Mouse (Mus musculus) ES-E14 (cell line): ENCODE results near the gene E2f1. TPM values are rescaled to one million over a fixed set of nuclear protein-coding genes. Genes with fewer than 3 reads are reported as not detected.

ENCODE experiments used
- DNase-seq: peaks from one replicate; pipeline ENCODE4 v3.0.0-alpha.2; 2013; ENCODE audit warnings: low read depth, low spot score
- H3K27ac ChIP-seq: 2 replicates; pipeline ENCODE4 v1.5.1; 2012; ENCODE audit warnings: low read depth, mild to moderate bottlenecking, low read length, moderate library complexity, mixed read lengths; ENCODE audit not compliant: poor library complexity, insufficient read depth, severe bottlenecking
- H3K36me3 ChIP-seq: 2 replicates; pipeline ENCODE4 v1.6.1; 2012; ENCODE audit warnings: mild to moderate bottlenecking, low read length, moderate library complexity, mixed read lengths; ENCODE audit not compliant: control insufficient read depth, poor library complexity, insufficient read depth, severe bottlenecking
- H3K4me1 ChIP-seq, 2 experiments: fragments of 150-350 bp in 1 of 2; sonication (generic) in 1 of 2; 2 replicates each; pipeline ENCODE4 v1.6.1; 2012; ENCODE audit warnings: low read length in 2 of 2, mild to moderate bottlenecking in 1 of 2, mixed read lengths in 1 of 2; ENCODE audit not compliant: control insufficient read depth in 2 of 2, insufficient read depth in 2 of 2, poor library complexity in 1 of 2
- H3K4me3 ChIP-seq, 2 experiments: fragments of 150-350 bp in 1 of 2; sonication (generic) in 1 of 2; 2 replicates each; pipeline ENCODE4 v1.5.1; 2012; ENCODE audit warnings: low read length in 2 of 2, low read depth in 1 of 2, mild to moderate bottlenecking in 1 of 2, mixed read lengths in 1 of 2; ENCODE audit not compliant: insufficient read depth in 1 of 2, poor library complexity in 1 of 2, severe bottlenecking in 1 of 2
- H3K9ac ChIP-seq: 2 replicates; pipeline ENCODE4 v1.6.1; 2012; ENCODE audit warnings: low read depth, mild to moderate bottlenecking, low read length, mixed read lengths; ENCODE audit not compliant: poor library complexity, insufficient read depth, severe bottlenecking
- H3K9me3 ChIP-seq: fragments of 150-350 bp; sonication (generic); 2 replicates; pipeline ENCODE4 v1.6.1; 2012; ENCODE audit warnings: low read depth, mild to moderate bottlenecking, low read length; ENCODE audit not compliant: control insufficient read depth, insufficient read depth
- CHD2 ChIP-seq: IDR thresholded peaks from 2 replicates; pipeline ENCODE4 v1.6.1; 2014; ENCODE audit warnings: mild to moderate bottlenecking, low read depth, low read length, inconsistent platforms
- HCFC1 ChIP-seq: IDR thresholded peaks from 2 replicates; pipeline ENCODE4 v1.6.1; 2012; ENCODE audit warnings: low read length, inconsistent platforms, borderline replicate concordance; ENCODE audit not compliant: insufficient read depth
- MAFK ChIP-seq: IDR thresholded peaks from 2 replicates; pipeline ENCODE4 v1.6.1; 2014; ENCODE audit warnings: mild to moderate bottlenecking, low read depth, low read length, inconsistent platforms; ENCODE audit not compliant: insufficient read depth
- ZC3H11A ChIP-seq: IDR thresholded peaks from 2 replicates; pipeline ENCODE4 v1.6.1; 2012; ENCODE audit warnings: low read depth, mild to moderate bottlenecking, inconsistent platforms, low read length, borderline replicate concordance
- ZNF384 ChIP-seq: IDR thresholded peaks from 2 replicates; pipeline ENCODE4 v1.6.1; 2012; ENCODE audit warnings: low read depth, low read length, inconsistent platforms
- in situ Hi-C, 2 experiments: fragments of 600-800 bp; cut with MboI; formaldehyde crosslinking; loops; one replicate each; pipeline ENCODE4 v1.15.1; 2025; ENCODE audit warnings: low sequenced_read_pairs in 2 of 2, inconsistent platforms in 1 of 2; ENCODE audit not compliant: unreplicated experiment in 2 of 2
- total RNA-seq: library from RNA; depleted of rRNA; stranded (reverse); fragments of 300-350 nt; gene quantifications from 2 replicates; pipeline ENCODE4 v1.2.3, GENCODE M21; 2012; rRNA removed

E2f1 gene
- total RNA-seq, 1 experiment: 13.8 TPM

DNA sequence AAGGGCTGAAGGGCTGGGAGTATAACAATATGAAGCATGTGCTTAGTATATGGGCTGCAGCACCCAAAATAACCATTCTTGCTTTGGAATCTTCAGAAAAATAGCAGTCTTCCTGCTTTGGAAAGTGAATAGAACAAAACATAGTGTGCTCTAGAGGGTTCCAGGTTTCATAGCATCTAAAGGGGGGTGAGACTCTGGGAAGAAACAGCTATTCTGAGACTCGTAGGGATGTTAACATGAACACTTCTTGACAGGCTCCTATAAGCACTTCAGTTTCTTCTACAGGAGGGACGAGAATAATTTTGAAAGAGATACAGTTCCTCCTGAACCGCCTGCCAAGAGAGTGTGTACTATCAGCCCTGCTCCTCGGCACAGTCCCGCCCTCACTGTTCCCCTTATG lies 52.3 kb downstream of the E2f1 start:
- Histone ChIP-seq H3K36me3 (peaks cover 15% of the 10 kb centered on the region), H3K9ac (no peak overlapping the region), H3K4me3 (no peak overlapping the region), H3K4me1 (no peaks in the 10 kb centered on the region), H3K9me3 (no peaks in the 10 kb centered on the region), H3K27ac (no peak overlapping the region)
- in situ Hi-C loops: no loop called here
- DNase-seq: no peak
- TF ChIP-seq HCFC1 (no peak), CHD2 (no peak), ZC3H11A (no peak), MAFK (no peak), ZNF384 (no peak)

DNA sequence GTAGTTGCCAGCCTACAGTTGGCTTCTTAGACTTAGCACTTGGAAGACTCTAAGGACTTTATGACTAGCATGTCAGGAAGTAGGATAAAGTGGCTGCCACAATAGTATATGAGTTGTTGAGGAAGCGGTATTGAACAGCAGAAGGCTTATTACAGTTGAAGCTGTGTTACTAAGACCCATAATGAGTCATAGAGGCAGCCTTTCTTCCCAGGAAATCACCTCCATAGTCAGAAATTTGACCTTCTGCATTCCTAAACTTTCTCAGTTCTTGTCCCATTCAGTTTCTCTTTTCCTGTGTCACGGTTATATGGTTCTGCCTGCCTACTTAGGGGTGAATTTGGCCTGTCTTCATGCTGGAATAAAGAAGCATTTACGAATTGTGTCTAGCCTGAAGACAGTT lies 52.7 kb downstream of the E2f1 start:
- in situ Hi-C loops: no loop called here

DNA sequence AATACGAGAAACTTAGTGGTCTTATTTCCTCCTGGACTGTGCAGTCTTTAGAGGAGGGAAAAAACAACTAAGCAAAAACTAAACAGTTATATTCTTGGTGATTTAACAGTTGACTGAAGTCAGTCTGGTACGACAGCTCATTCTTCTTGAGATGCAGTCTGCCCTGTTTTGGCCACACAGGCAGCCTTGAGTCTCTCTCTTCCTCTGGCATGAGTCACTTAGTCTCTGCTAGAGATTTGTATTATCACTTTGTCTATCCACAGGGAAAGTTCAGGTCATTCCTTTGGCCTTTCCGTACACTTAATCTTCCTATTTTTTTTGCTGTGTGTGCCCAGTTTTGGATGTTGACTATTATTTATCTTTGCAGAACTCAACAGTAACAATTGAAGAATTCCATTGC lies 59.6 kb downstream of the E2f1 start:
- Histone ChIP-seq H3K36me3 (peaks cover 10% of the 10 kb centered on the region), H3K4me3 (no peak overlapping the region), H3K9me3 (no peaks in the 10 kb centered on the region), H3K4me1 (peaks cover 0 to 2% of the 10 kb centered on the region in 2 experiments; a peak in 1 of 4 replicates), H3K27ac (no peak overlapping the region), H3K9ac (no peak overlapping the region)
- in situ Hi-C loops: no loop called here
- DNase-seq: no peak
- TF ChIP-seq MAFK (no peak), CHD2 (no peak), ZNF384 (no peak), ZC3H11A (no peak)

More for the DNA sequence above, 52.7 kb downstream of the E2f1 start:
- no peak overlapping the region for H3K9ac ChIP-seq
- H3K4me1 ChIP-seq: no peaks in the 10 kb centered on the region
- H3K36me3 ChIP-seq: peaks cover 15% of the 10 kb centered on the region
- no peak for DNase-seq
- no peak overlapping the region for H3K4me3 ChIP-seq
- no peaks in the 10 kb centered on the region for H3K9me3 ChIP-seq
- no peak overlapping the region for H3K27ac ChIP-seq
- TF ChIP-seq ZC3H11A: no peak
- no peak for TF ChIP-seq CHD2
- no peak for TF ChIP-seq HCFC1
- TF ChIP-seq MAFK: no peak
- TF ChIP-seq ZNF384: no peak

Other genes with a start within 250 kb of the E2f1 start
- gene Cdk5rap1, start 196.9 kb downstream of the E2f1 start, total RNA-seq: 30.0 and 33.2 TPM in 2 replicates
- gene Snta1, start 161.8 kb downstream of the E2f1 start, total RNA-seq: 11.3 and 18.6 TPM in 2 replicates
- gene Cbfa2t2, start 133.4 kb downstream of the E2f1 start, total RNA-seq: 37.6 and 56.4 TPM in 2 replicates
- gene 1700003F12Rik, start 22.8 kb downstream of the E2f1 start, total RNA-seq: 1.7 and 1.9 TPM in 2 replicates
- 0.45 and 1.2 TPM in 2 replicates for gene Actl10, start 18.1 kb downstream of the E2f1 start, total RNA-seq
- gene Necab3, start 11.0 kb downstream of the E2f1 start, total RNA-seq: 5.8 and 9.5 TPM in 2 replicates
- gene Pxmp4, start 33.8 kb upstream of the E2f1 start, total RNA-seq: 8.6 and 10.5 TPM in 2 replicates
- gene Zfp341, start 43.4 kb upstream of the E2f1 start, total RNA-seq: 3.2 and 4.0 TPM in 2 replicates
- 0.67 TPM in 1 of 2 replicates, not detected in the other for gene 4930519P11Rik, start 43.5 kb upstream of the E2f1 start, total RNA-seq
- gene Chmp4b, start 81.8 kb upstream of the E2f1 start, total RNA-seq: 60.4 and 94.3 TPM in 2 replicates
- not detected in 2 replicates for gene Gm14214, start 200.1 kb upstream of the E2f1 start, total RNA-seq
- gene Raly, start 221.2 kb upstream of the E2f1 start, total RNA-seq: 156 and 209 TPM in 2 replicates
- gene a, start 221.5 kb upstream of the E2f1 start, total RNA-seq: 0.49 TPM in 1 of 2 replicates, not detected in the other